Mouse (Mus musculus) neural tube, embryonic 10.5 days (tissue): ENCODE measurements at regions not wholly inside any gene's neighbourhood (a gene's known extent, or its start where the extent isn't known, plus 50 kb on each side); places are given as distances from the start of the nearest gene placed in this dataset.

Source experiments
- DNase-seq: peaks from one replicate; pipeline ENCODE4 v3.0.0-alpha.2; 2017; ENCODE audit warnings: low spot score; ENCODE audit errors: extremely low spot score

GRCm38 (mm10) chr6:127298105-127298504, 146.1 kb upstream of the Ccnd2 start:
- no peak for DNase-seq

GRCm38 (mm10) chr6:127311192-127312054, 135.2 kb upstream of the Parp11 start:
- DNase-seq: no peak

GRCm38 (mm10) chr6:127317309-127317708, 129.3 kb upstream of the Parp11 start:
- no peak for DNase-seq

GRCm38 (mm10) chr6:127318746-127319582, 127.7 kb upstream of the Parp11 start:
- DNase-seq: no peak

DNA sequence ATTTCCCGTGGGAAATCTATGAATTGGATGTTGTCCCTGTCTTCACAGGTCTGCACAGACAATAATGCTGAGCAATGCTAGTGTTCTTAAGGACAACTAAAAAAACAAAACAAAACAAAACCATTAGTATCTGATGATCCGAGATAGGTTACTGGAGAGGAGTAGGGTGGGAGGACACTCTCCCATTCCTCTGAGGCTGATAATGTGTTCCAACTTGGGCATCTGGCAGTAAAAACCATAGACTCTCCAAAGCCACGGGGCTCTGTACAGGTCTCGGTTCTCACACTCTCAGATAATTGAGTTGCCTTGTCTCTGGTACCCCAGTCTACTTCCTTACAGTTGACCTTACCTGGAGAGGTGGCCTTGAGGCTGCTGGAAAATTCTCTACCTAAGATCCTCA, 126.0 kb upstream of the Parp11 start:
- no peak for DNase-seq

DNA sequence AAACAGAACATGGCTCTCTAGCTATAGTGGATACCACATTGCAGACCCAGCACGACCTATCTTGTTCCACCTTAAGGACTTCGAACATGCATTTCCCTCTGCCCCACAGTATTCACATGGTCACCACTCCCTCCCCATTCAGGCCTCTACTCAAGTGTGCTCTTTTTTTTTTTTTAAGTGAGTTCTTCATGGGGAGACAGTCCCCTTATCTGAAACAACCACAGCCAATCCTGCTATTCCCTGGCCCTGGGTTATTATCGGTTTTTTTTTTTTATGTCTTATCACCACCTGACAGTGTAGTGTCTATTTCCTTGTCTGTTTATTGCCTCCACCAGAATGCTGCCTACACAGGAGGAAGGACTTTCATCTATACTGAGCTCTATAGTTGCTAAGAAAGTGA, 125.6 kb upstream of the Parp11 start:
- no peak for DNase-seq

DNA sequence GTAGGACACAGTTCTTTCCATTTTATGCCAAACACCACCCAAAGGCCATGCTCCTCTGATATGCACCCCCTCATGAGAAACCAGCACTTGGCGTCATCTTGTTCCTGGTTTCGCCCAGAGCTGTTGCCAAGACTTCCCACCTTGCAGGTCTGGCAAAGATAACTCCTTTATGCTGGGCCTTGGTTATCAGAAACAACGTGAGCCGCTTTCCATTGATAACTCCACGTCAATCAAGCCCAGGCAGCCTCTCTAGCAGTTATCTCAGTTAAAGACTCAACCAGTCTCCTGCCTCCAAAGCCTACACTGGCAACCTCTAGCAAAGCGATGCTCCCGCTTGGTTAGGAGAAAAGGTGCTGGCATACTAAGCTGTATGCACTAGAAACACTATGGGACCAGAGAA, 124.2 kb upstream of the Parp11 start:
- DNase-seq: no peak

DNA sequence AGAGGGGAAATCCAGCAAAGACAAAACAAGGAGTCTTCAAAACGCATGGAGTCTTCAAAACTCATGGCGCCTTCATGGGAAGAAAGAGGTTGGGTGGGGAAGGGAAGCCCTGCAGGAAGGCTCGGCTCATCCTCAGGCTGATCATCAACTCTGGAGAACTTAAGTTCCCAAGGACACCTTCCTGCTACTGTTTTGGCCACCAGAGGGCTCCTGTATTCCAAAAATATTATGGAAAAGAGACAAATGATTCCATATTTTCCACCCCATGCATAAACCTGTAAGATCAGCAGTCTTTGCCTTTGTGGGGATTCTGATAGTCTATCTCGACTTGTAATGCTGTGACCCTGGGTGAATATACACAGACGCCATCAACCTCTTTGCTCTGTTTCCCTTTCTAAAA, 121.7 kb upstream of the Parp11 start:
- DNase-seq: no peak

GRCm38 (mm10) chr6:127325596-127326332, 120.9 kb upstream of the Parp11 start:
- DNase-seq: no peak

- DNase-seq: no peak
Measured at GRCm38 (mm10) chr6:127326333-127326729, 120.3 kb upstream of the Parp11 start.

- DNase-seq: peak; percentile 49
Measured at GRCm38 (mm10) chr6:127329191-127330014, 117.2 kb upstream of the Parp11 start.

DNA sequence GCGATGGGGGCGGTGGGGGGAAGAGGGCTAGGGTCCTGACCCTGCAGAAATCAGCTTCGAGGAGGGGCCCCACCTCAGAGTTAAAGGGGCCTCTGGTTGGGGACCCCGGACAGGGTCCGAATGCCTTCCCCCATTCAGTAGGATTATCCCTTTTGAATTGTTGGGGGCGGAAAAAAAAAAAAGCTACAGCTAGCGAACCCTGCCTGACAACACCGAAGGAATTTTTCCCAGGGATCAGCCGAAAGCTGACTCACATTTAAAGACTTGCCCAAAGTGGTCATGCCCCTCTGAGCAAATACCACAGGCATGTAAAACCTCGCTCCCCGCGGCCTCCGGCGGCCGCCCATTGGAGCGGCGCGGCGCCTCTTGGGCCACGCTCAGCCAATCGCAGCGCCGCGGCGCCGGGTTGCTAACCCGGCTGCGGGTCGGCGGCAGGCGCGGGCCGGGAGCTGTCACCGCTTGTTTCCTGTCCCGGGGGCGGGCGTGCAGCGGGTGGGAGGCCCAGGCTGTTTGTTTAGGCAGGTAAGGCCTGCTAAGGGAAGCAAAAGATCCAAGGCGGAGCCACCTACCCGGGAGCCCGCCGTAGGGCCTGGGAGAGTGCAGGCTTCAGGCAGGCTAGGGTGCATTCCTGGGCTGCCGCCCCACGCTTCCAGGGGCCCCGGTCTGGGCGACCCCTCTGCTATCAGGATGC, 116.5 kb upstream of the Parp11 start:
- DNase-seq: peak; percentile 88

- no peak for DNase-seq
Measured at GRCm38 (mm10) chr6:127331091-127331490, 115.5 kb upstream of the Parp11 start.

DNA sequence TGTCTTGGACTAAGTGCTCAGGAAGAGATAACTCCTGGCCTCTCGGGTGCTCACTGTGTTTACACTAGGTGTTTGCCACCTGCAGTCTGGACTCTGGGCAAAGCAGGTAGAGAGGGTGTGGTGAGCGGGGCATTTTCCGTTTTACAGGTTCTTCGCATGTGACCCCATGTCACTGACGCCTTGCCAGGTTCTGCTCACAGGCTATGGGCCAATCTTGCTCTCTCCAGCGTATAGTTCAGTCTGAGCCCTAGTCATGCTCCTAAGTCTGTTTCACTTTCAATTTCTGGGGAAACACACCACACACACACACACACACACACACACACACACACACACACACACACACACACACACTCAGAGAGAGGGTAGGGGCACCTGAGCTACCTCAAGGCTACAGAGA, 112.4 kb upstream of the Parp11 start:
- no peak for DNase-seq

DNA sequence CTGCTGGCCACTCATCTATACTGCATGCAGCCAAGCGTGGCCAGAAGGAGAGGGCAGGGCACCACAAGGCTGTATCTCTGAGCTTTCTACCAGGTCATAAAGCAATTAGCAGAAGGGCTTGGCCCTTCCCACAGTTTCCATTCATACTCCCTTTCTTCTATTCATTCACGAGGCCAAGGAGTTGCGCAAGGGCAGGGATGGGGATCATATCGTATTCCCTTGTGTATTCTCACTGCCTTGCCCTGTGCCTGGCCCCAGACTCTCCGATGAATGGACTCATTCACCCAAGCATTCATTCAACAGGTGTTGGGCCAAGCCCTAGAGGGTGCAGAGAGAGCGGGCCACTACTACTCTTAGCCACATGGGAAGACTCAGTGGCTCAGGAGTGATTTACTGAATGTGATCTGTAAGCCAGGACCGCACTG, 111.2 kb upstream of the Parp11 start:
- peak; percentile 38 for DNase-seq

DNA sequence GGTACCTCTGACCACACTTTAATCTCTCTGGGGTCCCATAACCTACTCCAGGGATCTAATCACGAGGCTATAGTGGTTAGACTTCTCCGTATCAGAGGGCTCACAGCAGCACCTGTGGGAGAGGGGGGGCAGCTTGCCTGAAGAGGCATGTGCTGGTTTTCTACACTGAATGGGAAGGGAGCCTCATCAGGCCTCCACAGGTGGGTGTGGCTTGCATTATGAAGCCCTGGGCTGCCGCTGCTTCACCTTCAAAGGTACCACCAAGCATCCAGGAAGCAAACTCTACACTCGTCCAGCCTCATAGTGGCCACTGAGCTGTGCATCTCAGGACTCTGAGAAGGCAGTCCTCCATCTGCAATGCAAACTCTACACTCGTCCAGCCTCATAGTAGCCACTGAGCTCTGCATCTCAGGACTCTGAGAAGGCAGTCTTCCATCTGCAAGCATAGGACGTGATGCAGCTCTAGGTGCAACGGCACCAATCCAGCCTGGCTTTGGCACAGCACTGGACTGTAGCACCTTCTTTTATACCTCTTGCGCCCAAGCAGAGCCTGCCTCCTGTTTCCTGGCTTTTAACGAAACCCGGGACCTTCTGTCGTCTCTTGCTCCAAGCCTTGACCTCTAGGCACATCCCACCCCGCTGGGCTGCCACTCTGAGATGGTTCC, 110.5 kb upstream of the Parp11 start:
- DNase-seq: peak; percentile 38

- DNase-seq: peak; percentile 73
Measured at GRCm38 (mm10) chr6:127336681-127337397, 109.8 kb upstream of the Parp11 start.

GRCm38 (mm10) chr6:127337398-127337871, 109.2 kb upstream of the Parp11 start:
- DNase-seq: peak; percentile 58

DNA sequence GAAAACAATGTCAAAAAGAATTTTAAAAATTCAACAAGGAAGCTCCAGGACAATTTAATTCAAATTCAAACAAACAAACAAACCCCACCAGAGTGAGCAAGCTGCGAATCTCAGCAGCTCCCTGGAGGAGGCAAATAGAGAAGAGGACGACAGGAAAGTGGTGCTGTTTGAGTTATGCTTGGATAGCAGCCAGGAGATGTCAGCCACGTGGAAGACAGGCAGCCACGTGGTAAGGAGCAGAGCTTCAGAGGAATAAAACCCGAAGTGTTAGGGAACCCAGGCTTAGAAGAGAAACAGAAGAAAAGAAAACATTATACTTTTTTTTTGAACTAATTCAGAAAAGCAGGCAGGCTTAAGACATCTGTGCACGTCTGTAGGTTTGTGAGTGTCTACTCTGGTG, 108.2 kb upstream of the Parp11 start:
- no peak for DNase-seq
